Mouse (Mus musculus): Measurements from ENCODE around the gene Kcnj10.

DNA sequence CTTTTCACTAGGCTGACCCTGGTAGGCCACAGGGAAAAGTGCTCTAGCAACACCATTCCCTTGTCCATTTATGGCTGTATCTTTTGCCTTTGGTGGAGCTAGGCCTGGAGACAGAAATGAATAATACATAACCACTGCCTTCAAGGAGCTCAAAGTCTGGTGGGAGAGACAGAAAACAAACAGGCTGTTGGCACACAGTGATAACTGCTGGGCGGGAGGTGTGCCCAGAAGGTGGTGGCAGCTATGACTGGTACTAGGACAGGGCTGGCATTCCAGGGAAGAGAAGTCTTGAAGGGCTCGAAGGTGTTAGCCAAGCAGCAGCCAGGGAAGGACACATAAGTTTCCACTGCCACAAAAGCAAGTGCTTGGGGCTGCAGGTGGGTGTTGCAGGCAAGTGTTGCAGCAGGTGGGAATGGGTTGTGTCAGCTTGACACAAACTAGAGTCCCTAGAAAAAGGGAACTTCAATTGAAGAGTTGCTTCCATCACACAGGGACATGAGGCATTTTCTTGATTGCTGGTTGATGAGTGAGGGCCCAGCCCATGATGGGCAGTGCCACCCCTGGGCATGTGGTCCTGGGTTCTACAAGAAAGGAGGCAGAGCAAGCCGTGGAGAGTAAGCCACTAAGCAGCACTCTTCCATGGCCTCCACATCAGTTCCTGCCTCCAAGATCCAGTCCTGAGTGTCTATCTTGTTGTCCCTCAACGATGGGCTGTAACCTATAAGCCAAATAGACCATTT, 72.7 kb downstream of the Kcnj10 start:
- TF ChIP-seq POLR2A (IDR thresholded peaks at IDR 0.05; ENCODE audit: borderline replicate concordance, low read depth, low read length) (no peak), CTCF (IDR thresholded peaks at IDR 0.05; ENCODE audit: low read depth, low read length) (no peak)

All from bone marrow macrophage, adult 2 months (primary cell).